Mouse (Mus musculus) forebrain, embryonic 12.5 days (tissue): ENCODE data around the gene Stpg2. TPM values are rescaled to one million over a fixed set of nuclear protein-coding genes. Genes with fewer than 3 reads are reported as not detected.

Experiments used
- ATAC-seq: fragments of 200-750 bp; cut with Nextera tagmentation; 2 replicates; pipeline ENCODE4 v1.8.0; 2017; ENCODE audit warnings: moderate TSS enrichment; ENCODE audit not compliant: low FRiP score
- H3K27ac ChIP-seq: fragments of 300-500 bp; sonication (generic); 2 replicates; pipeline ENCODE4 v1.5.1; 2016; ENCODE audit warnings: mild to moderate bottlenecking
- H3K27me3 ChIP-seq: fragments of 300-500 bp; sonication (generic); 2 replicates; pipeline ENCODE4 v1.6.1; 2016; ENCODE audit warnings: mild to moderate bottlenecking
- H3K36me3 ChIP-seq: fragments of 300-500 bp; sonication (generic); replicated peaks from 2 replicates; pipeline ENCODE4 v1.6.1; 2016; ENCODE audit warnings: mild to moderate bottlenecking
- H3K4me1 ChIP-seq: fragments of 300-500 bp; sonication (generic); 2 replicates; pipeline ENCODE4 v1.6.1; 2016
- H3K4me2 ChIP-seq: fragments of 300-500 bp; sonication (generic); 2 replicates; pipeline ENCODE4 v1.6.1; 2016; ENCODE audit warnings: mild to moderate bottlenecking, moderate library complexity
- H3K4me3 ChIP-seq: fragments of 300-500 bp; sonication (generic); replicated peaks from 2 replicates; pipeline ENCODE4 v1.5.1; 2016; ENCODE audit warnings: mild to moderate bottlenecking
- H3K9ac ChIP-seq: fragments of 300-500 bp; sonication (generic); 2 replicates; pipeline ENCODE4 v1.6.1; 2016; ENCODE audit warnings: mild to moderate bottlenecking
- H3K9me3 ChIP-seq: fragments of 300-500 bp; sonication (generic); 2 replicates; pipeline ENCODE4 v1.6.1; 2016
- WGBS: fragments of 180-500 bp; shearing (Covaris S2); methylation state at CpG from one replicate; pipeline ENCODE4 v1.1.7; 2016; 5-methylcytosine and 5-hydroxymethylcytosine counted together
- polyA plus RNA-seq: library from polyadenylated mRNA; unstranded; fragments of >200 nt; fragmentation: Nextera tagmentation; extraction: Ambion mirVana; gene quantifications from 2 replicates; pipeline ENCODE4 v1.2.1, GENCODE M21; 2016

Gene Stpg2
- 0.06 and 0.23 TPM in 2 replicates for polyA plus RNA-seq

DNA sequence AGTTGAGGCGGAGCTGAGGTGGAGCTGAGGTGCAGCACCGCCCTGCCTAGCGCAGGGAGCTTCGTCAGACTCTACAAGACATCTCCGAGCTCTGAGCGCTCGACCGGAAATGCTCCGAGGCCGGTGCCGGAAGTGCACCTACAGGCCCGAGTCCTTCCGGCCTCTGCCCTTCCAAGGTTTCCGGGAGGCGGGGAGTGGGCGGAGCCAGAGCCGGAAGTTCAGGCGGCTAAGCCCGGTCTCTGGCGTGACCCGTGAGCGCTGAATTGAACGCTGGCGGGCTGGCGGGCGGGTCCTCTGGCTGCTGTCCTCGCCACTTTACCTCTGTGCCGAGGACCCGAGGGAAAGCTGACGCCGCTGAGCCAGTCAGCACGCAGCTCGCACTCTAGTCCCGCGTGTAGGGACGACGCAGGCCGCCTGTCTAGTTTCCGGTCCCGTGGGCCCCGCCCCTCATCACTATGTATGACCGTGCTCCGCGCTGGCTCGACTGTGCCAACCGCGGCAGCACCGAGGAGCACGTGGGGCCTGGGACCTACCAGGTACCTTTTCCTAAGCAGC lies at the start of gene Stpg2:
Stpg2 (plus strand) TSS at position 251 of the 555 bp plus-strand sequence.
- Histone ChIP-seq H3K27ac (peak within 1 kb of the TSS; percentile 94), H3K9ac (peak within 1 kb of the TSS; percentile 57), H3K4me3 (peak within 1 kb of the TSS; percentile 65), H3K4me1 (peaks cover 5% of the 10 kb centered on the region), H3K9me3 (no peaks in the 10 kb centered on the region), H3K36me3 (no peaks in the 10 kb centered on the region), H3K4me2 (peak within 1 kb of the TSS; percentile 70), H3K27me3 (peaks cover 14% of the 10 kb centered on the region)
- under 1% methylated on average over 49 of the region's 49 CpGs for WGBS
- ATAC-seq = peak; percentile 99

DNA sequence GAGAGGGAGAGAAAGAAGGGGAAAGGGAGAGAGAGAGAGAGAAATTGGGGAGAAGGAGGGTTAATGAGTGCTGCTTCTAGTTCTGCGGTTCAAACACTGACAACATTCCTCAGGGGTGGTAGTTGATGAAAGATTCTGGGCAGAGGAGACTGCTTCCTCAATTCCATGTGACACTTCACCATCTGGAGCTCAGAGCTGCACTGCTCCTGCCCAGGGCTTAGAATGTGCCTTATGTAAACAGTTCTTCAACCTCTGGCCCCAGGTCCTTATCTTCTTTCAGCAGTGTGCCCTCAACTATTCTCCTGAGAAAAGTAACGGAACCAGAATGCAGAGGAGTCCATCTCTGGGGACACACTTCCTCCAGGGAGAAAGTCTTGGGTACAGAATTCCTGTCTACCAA lies 43.3 kb upstream of the Stpg2 start:
- H3K27ac ChIP-seq = no peak overlapping the region
- H3K9me3 ChIP-seq = no peaks in the 10 kb centered on the region
- ATAC-seq = no peak
- 81% methylated on average over 2 of the region's 2 CpGs for WGBS
- H3K4me2 ChIP-seq = no peak overlapping the region
- no peaks in the 10 kb centered on the region for H3K4me1 ChIP-seq
- H3K27me3 ChIP-seq = no peaks in the 10 kb centered on the region
- no peaks in the 10 kb centered on the region for H3K36me3 ChIP-seq
- no peak overlapping the region for H3K4me3 ChIP-seq
- H3K9ac ChIP-seq = no peak overlapping the region

DNA sequence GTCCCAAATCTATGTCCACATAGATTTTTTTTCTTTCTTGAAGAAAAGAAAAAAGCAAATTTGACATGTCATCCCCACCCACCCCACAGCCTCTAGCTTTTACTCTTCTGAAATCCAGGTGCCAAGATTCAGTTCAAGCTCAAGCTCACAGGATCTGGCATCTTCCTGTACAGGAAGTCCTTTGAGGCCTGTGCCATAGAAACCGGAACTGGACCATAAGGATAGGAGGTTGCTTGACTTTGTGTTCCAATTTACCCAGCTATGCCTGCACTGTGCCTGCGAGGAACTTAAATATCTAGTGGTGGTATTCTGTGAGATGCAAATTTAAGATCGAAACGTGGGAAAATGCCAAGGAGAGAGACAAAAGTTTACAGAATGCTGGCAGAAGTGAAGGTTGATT lies 42.8 kb upstream of the Stpg2 start:
- Histone ChIP-seq H3K27ac (no peak overlapping the region), H3K4me3 (no peak overlapping the region), H3K27me3 (no peaks in the 10 kb centered on the region), H3K4me2 (no peak overlapping the region), H3K36me3 (no peaks in the 10 kb centered on the region), H3K9me3 (no peaks in the 10 kb centered on the region), H3K9ac (no peak overlapping the region), H3K4me1 (no peaks in the 10 kb centered on the region)
- ATAC-seq = no peak
- 86% methylated on average over 4 of the region's 4 CpGs for WGBS

DNA sequence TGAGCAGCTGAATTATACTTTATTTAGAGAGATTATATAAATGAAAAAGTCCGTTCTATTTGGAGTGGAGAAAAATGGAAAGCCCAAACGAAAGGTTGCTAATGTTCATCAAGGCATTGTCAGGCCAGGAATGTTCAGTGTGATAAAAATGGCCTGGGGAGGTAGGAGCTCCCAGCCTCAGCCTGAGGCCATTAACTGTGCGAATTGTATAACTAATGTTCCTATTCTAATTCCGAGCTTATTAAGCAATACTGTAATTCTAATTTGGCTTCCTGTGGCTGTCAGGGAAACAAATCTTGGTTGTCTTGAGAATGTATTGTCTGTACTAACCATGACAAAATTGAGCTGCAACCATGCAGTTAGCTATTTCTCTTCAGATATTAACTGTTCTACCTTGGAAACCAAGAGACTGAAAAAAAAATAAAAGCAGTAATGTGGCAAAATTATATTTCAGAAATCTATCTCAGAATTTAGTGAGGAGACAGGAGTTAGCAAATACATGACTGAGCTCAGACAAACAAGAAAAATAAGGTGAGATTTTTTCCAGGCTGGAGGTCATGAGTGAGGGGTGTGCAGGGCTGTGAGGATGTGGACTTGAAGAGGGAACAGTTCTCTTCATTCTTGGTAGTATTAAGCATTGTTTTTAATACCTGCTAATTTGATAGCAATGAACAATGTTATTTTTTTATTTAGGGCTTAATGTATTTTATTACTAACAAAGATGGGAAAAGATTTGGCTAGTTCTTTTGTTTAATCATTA lies 36.8 kb upstream of the Stpg2 start:
- Histone ChIP-seq H3K4me2 (no peak overlapping the region), H3K4me3 (no peak overlapping the region), H3K4me1 (peaks cover 5% of the 10 kb centered on the region), H3K9me3 (no peaks in the 10 kb centered on the region), H3K27ac (no peak overlapping the region), H3K9ac (no peak overlapping the region), H3K27me3 (no peaks in the 10 kb centered on the region), H3K36me3 (no peaks in the 10 kb centered on the region)
- no peak for ATAC-seq
- 48% methylated on average over 4 of the region's 4 CpGs for WGBS

DNA sequence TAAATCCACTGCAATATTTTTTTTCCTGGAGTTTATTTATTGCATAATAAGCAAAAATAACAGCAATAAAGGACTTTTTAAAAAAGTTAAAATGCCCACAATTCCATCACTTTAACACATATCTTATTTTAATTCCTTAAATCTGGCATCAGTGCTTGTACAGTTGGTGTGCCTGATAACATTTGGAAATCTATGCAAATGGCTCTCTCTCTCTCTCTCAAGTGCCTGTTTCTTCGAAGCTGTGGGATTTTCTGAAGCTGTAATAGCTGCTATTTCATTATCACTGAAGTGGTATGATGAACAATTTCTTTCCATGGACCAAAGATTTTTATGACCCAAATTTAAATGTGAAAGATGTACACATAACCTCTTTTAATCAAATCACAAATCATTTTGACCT lies 35.8 kb upstream of the Stpg2 start:
- no peaks in the 10 kb centered on the region for H3K9me3 ChIP-seq
- H3K27ac ChIP-seq = no peak overlapping the region
- 54% methylated on average over 1 of the region's 1 CpGs for WGBS
- H3K4me3 ChIP-seq = no peak overlapping the region
- no peaks in the 10 kb centered on the region for H3K36me3 ChIP-seq
- H3K9ac ChIP-seq = no peak overlapping the region
- H3K4me1 ChIP-seq = peaks cover 5% of the 10 kb centered on the region
- no peak overlapping the region for H3K4me2 ChIP-seq
- ATAC-seq = no peak
- no peaks in the 10 kb centered on the region for H3K27me3 ChIP-seq

DNA sequence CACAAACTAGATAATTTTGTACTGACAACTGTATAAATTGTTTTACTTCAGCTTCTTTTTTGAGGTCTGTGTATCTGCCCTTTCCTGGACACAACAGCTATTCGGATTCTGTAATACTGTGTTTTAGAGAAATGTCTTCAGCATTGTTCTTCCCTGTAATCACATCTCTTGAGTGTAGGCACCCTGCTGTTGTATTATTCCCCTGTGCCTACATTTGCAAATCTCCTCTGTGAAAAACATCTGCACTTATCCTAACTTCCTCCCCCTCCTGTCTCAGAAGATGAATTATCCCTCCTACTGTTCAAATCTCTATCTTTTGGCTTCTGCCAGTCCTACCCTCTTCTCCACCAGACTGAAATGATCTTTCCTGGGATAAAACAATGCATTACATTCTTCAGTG lies 28.6 kb upstream of the Stpg2 start:
- Histone ChIP-seq H3K36me3 (no peaks in the 10 kb centered on the region), H3K9ac (no peak overlapping the region), H3K9me3 (no peaks in the 10 kb centered on the region), H3K4me1 (no peaks in the 10 kb centered on the region), H3K27me3 (no peaks in the 10 kb centered on the region), H3K4me2 (no peak overlapping the region), H3K27ac (no peak overlapping the region), H3K4me3 (no peak overlapping the region)
- ATAC-seq = no peak
- 19% methylated on average over 1 of the region's 1 CpGs for WGBS

DNA sequence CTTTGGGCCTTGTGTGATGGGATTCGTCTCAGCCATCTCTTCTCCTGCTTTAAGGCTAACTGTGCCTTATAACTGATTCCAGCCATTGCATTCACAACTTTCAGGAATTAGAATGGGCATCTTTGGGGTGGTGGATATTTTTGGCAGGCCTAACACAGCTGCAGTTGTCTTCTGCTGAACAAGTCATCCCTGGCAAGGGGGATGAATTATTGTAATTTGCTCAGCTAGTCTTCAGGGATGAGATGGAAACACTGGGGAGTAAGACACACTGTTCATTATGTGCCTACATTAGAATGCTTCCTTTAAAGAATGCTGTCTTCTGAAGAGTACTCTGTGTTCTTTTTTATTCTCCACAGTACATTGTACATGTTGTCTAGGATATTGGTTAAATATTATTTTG lies 14.0 kb upstream of the Stpg2 start:
- Histone ChIP-seq H3K27me3 (no peaks in the 10 kb centered on the region), H3K4me1 (no peaks in the 10 kb centered on the region), H3K4me3 (no peak overlapping the region), H3K9me3 (no peaks in the 10 kb centered on the region), H3K9ac (no peak overlapping the region), H3K27ac (no peak overlapping the region), H3K36me3 (no peaks in the 10 kb centered on the region), H3K4me2 (no peak overlapping the region)
- ATAC-seq = no peak
- WGBS = 82% methylated on average over 1 of the region's 1 CpGs

DNA sequence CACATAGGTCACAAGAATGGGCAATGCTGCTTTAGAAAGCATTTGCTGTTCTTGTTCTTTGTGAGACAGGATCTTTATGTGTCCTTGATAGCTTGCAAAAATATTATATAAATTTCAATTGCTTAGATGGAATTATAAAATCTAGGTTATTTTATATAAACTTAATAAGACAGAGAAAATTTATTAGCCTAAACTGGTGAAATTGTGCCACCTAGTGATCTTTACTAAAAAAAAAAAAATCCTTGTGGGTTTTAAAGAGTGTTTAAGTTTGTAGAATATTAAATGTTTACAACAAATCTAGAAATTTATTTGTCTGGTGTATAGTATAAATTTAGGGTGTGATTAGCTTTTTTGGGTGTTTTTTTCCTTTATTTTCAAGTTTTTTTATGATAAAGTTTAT lies 11.6 kb upstream of the Stpg2 start:
- H3K4me2 ChIP-seq = no peak overlapping the region
- no peaks in the 10 kb centered on the region for H3K4me1 ChIP-seq
- no peak for ATAC-seq
- no peaks in the 10 kb centered on the region for H3K36me3 ChIP-seq
- H3K9me3 ChIP-seq = no peaks in the 10 kb centered on the region
- H3K9ac ChIP-seq = no peak overlapping the region
- H3K4me3 ChIP-seq = no peak overlapping the region
- H3K27ac ChIP-seq = no peak overlapping the region
- no peaks in the 10 kb centered on the region for H3K27me3 ChIP-seq

DNA sequence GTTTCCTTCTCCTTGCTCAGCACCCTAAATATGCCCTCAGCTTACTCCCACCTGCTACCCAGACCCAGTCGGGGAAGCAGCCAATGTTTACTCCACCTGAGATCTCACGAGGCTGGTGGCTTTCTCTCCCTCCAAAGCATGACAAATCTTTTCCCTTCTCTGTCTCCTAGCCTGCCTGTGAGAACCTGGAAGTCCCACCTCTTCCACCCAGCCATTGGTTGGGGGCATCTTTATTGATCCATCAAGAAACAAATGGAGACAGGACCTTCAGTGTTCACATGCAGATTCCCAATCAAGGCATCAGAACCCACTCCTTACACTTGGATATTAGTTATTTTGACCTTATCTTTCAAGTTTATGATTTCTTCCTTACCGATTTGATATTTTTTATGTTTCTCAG lies 7.1 kb upstream of the Stpg2 start:
- no peak overlapping the region for H3K9ac ChIP-seq
- H3K9me3 ChIP-seq = no peaks in the 10 kb centered on the region
- H3K4me1 ChIP-seq = no peaks in the 10 kb centered on the region
- no peak overlapping the region for H3K4me3 ChIP-seq
- no peaks in the 10 kb centered on the region for H3K36me3 ChIP-seq
- no peak overlapping the region for H3K27ac ChIP-seq
- H3K27me3 ChIP-seq = peaks cover 8% of the 10 kb centered on the region
- WGBS = 67% methylated on average over 3 of the region's 3 CpGs
- no peak overlapping the region for H3K4me2 ChIP-seq
- no peak for ATAC-seq

DNA sequence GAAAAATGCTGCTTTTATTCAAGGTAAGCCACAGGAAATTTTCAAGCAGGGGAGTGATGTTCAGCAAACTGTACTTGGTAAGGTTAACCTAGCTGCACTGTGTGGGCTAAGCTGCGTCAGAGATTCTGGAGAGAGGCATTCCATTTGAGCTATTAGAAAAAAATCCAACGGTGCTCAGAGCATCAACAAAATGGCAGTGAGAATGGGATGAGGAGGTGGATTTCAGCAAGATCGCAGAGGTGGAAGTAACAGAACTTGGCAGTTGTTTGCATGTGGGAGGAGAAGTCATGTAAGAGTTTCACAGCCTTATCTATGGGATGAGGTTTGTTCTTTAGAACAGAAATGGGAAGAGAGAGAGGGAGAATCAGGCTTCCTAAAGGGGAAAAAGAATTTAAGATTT lies 5.2 kb upstream of the Stpg2 start:
- Histone ChIP-seq H3K4me1 (peaks cover 5% of the 10 kb centered on the region), H3K9ac (no peak overlapping the region), H3K36me3 (no peaks in the 10 kb centered on the region), H3K27me3 (peaks cover 14% of the 10 kb centered on the region), H3K4me3 (no peak overlapping the region), H3K27ac (no peak overlapping the region), H3K9me3 (no peaks in the 10 kb centered on the region), H3K4me2 (no peak overlapping the region)
- 74% methylated on average over 3 of the region's 3 CpGs for WGBS
- no peak for ATAC-seq

DNA sequence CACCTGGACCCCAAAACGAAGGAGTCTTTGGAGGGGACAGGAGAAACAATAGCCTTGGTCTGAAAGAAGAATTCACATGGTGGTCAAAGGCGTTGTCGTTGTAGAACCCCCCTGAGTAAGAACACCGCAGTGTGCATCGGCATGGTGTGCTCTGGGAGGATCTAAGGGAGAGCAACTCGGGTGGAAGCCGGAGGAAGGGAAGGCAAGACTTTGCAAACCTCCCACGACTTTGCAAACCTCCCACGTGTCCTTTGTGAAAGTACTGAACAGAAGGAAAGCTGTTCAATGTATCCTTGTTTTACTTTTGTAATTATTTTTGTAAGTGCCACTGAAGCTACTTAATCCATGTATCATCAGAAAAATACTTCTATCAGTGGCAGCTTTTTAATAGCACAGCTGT lies 11.5 kb downstream of the Stpg2 start:
- Histone ChIP-seq H3K9ac (no peak overlapping the region), H3K9me3 (no peaks in the 10 kb centered on the region)
- 67% methylated on average over 9 of the region's 9 CpGs for WGBS

DNA sequence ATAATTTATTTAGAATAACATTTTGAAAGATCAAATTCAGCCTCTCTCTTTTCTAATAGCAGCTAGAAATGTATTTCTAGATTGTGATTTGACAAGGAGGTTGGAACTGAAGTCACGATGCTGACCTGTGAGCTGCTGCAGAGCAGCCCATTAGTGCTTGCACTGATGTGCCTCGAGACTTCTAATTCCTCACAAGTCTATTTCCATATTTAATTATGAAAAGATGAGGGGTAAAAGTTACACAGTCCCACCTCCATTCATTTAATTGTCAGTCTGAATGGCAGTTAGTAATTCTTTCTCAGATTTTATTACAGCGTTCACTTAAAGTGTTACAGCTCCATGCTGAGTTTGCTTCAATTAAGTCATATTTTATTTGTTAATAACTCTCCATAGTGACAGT lies 19.6 kb downstream of the Stpg2 start:
- no peak overlapping the region for H3K9ac ChIP-seq
- H3K9me3 ChIP-seq = no peaks in the 10 kb centered on the region
- H3K36me3 ChIP-seq = no peaks in the 10 kb centered on the region
- no peaks in the 10 kb centered on the region for H3K27me3 ChIP-seq
- WGBS = 77% methylated on average over 3 of the region's 3 CpGs
- ATAC-seq = no peak
- no peak overlapping the region for H3K27ac ChIP-seq
- H3K4me2 ChIP-seq = no peak overlapping the region
- no peak overlapping the region for H3K4me3 ChIP-seq
- no peaks in the 10 kb centered on the region for H3K4me1 ChIP-seq

More for the DNA sequence above, 11.5 kb downstream of the Stpg2 start:
- H3K27ac ChIP-seq = no peak overlapping the region
- no peak overlapping the region for H3K4me2 ChIP-seq
- no peaks in the 10 kb centered on the region for H3K36me3 ChIP-seq
- no peaks in the 10 kb centered on the region for H3K4me1 ChIP-seq
- no peaks in the 10 kb centered on the region for H3K27me3 ChIP-seq
- H3K4me3 ChIP-seq = no peak overlapping the region
- ATAC-seq = no peak

DNA sequence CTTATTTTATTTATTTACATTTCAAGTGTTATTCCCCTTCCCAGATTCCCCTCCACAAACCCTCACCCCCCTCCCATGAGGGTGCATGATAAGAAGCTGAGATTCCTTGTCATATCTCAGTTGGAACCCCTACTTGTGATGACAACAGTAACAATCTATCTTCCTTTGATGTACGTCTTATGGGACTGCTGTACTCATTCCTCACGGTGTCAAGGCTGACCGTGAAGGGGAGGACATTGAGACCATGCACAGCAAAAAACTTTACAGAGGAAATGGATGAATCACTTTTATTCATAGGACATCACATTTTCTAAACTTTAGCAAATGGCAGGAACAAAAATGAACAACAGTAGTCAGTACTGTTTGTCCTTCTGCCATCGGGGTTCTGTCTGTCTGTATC lies 21.3 kb downstream of the Stpg2 start:
- Histone ChIP-seq H3K4me3 (no peak overlapping the region), H3K36me3 (no peaks in the 10 kb centered on the region), H3K4me1 (no peaks in the 10 kb centered on the region), H3K9me3 (no peaks in the 10 kb centered on the region), H3K4me2 (no peak overlapping the region), H3K27me3 (no peaks in the 10 kb centered on the region), H3K9ac (no peak overlapping the region), H3K27ac (no peak overlapping the region)
- no peak for ATAC-seq
- WGBS = 83% methylated on average over 4 of the region's 4 CpGs
